Mouse (Mus musculus): ENCODE measurements around the gene L3mbtl1. TPM values are rescaled to one million over a fixed set of nuclear protein-coding genes. Genes with fewer than 3 reads are reported as not detected.
"Not testable (repeated sequence)": the region's sequence is repeated elsewhere in the genome, so short reads cannot be mapped to it uniquely, and the experiment has no call there.

L3mbtl1 gene
- 0.04 and 0.20 TPM in 2 replicates for total RNA-seq (2012; rRNA removed)
- polyA plus RNA-seq (2012; ENCODE audit: insufficient read depth in 1 of 2, insufficient read length in 2 of 2, low read depth in 1 of 2, low replicate concordance in 2 of 2, missing spikeins in 1 of 2), result under 1 TPM in 1 of 2 experiments, not detected in 1; 0.31 TPM

DNA sequence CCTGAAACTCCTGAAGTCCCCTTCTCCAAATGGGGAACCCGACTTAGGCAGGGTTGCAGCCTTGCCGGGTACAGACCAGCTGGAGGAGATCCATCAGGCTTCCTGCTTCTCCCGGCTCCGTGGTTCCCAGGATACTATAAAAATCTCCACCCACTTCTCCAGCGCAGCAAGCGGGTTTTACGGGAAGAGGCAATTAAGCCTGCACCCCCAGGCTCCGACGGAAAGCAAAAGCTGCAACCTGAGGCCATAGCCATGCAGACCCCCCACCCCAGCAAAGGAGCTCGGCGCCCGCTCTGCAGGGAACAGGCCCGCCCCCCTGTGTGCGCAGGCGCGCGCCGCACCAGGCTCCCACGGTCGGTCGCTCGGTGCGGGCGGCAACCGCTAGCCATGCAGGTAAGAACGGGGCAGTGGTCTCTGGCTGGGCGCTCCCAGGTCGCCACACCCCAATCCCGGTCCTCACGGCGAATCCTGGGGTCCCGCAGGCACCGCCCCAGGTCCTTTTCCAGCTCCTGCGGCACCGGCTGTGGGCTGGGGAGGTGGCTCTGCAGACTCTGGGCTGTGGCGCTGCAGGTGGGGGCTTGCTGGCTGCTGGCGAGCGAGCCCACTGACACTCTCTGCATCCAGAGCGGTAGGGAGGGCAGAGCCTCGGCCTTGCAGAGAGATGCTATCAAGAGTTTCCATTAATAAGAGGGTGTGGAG lies at the start of gene L3mbtl1:
Gene L3mbtl1 (plus strand): TSS at position 325 of the 699 bp plus-strand sequence.
- H3K9ac ChIP-seq (ENCODE audit: control insufficient read depth, low read depth, low read length, poor library complexity, severe bottlenecking), result no peak within 1 kb of the TSS
- TF ChIP-seq RCOR1 (IDR thresholded peaks at IDR 0.05; ENCODE audit: low read depth, low read length) (no peak), CHD1 (IDR thresholded peaks at IDR 0.05; ENCODE audit: low read depth, low read length) (no peak), ZNF384 (IDR thresholded peaks at IDR 0.05; ENCODE audit: low read depth, low read length) (no peak), EP300 (IDR thresholded peaks at IDR 0.05; ENCODE audit: low read depth in 1 of 2, low read length in 2 of 2) (no peak), GABPA (IDR thresholded peaks at IDR 0.05; ENCODE audit: low read depth, low read length) (no peak), SIN3A (IDR thresholded peaks at IDR 0.05; ENCODE audit: low read length) (no peak), ZMIZ1 (IDR thresholded peaks at IDR 0.05; ENCODE audit: low read depth, low read length) (no peak), CTCF (IDR thresholded peaks at IDR 0.05 in 2 of 3, conservative IDR thresholded peaks at IDR 0.05 in 1 of 3; ENCODE audit: control insufficient read depth in 1 of 3, insufficient read depth in 1 of 3, low read depth in 2 of 3, low read length in 3 of 3, poor library complexity in 1 of 3, severe bottlenecking in 1 of 3) (no peak), UBTF (IDR thresholded peaks at IDR 0.05; ENCODE audit: borderline replicate concordance, insufficient read depth, low read depth, low read length) (no peak), GATA1 (IDR thresholded peaks at IDR 0.05; ENCODE audit: low read depth, low read length) (no peak), TAL1 (IDR thresholded peaks at IDR 0.05; ENCODE audit: low read length) (no peak), NRF1 (IDR thresholded peaks at IDR 0.05; ENCODE audit: insufficient read depth, low read depth, low read length, poor library complexity, severe bottlenecking) (no peak), MAFK (IDR thresholded peaks at IDR 0.05; ENCODE audit: borderline replicate concordance, low read depth, low read length) (no peak), HCFC1 (IDR thresholded peaks at IDR 0.05; ENCODE audit: low read depth, low read length) (no peak)
- H3K4me1 ChIP-seq (ENCODE audit: control insufficient read depth in 1 of 2, insufficient read depth in 2 of 2, low read length in 2 of 2), result no peaks in the 10 kb centered on the region
- H3K79me2 ChIP-seq (ENCODE audit: control insufficient read depth, insufficient read depth, low read length, poor library complexity), result no peaks in the 10 kb centered on the region
- H3K9me3 ChIP-seq (replicated peaks; ENCODE audit: insufficient read depth, low read length), result no peaks in the 10 kb centered on the region
- no peak within 1 kb of the TSS for H3K27ac ChIP-seq (ENCODE audit: control insufficient read depth, low read depth, low read length)
- no peaks in the 10 kb centered on the region for H3K27me3 ChIP-seq (ENCODE audit: control insufficient read depth in 1 of 2, insufficient read depth in 2 of 2, low read length in 2 of 2)
- no peak within 1 kb of the TSS for H3K4me3 ChIP-seq (ENCODE audit: control insufficient read depth in 1 of 2, insufficient read depth in 1 of 2, low read depth in 2 of 2, low read length in 2 of 2)
- peaks cover 0 to 4% of the 10 kb centered on the region in 2 experiments; a peak in 1 of 4 replicates for H3K36me3 ChIP-seq (ENCODE audit: control insufficient read depth in 1 of 2, insufficient read depth in 2 of 2, low read length in 2 of 2)
- DNase-seq (ENCODE audit: low read depth, low spot score), result no peak

DNA sequence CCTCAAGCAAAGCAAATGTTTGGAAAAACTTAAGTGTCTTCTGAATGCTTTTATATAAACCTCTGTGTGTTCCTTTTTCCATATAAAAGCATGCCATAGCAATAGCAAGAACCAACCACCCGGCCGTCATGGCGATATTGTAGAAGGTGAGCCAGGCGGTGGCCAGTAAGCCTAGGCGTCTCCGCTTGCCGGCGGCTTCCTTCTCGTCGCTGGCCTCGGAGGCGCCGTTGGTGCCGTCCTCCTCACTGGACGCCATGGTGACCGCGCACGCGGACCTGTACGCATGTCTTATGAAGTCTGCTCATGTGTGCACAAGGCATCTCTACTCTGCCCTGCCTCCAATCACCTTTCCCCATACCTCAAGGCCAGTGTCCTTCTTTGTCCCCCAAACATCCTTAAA lies 44.0 kb upstream of the L3mbtl1 start:
- not testable (repeated sequence) for DNase-seq (ENCODE audit: low read depth, low spot score); H3K27me3 ChIP-seq (ENCODE audit: control insufficient read depth in 1 of 2, insufficient read depth in 2 of 2, low read length in 2 of 2); H3K4me3 ChIP-seq (ENCODE audit: control insufficient read depth in 1 of 2, insufficient read depth in 1 of 2, low read depth in 2 of 2, low read length in 2 of 2)

More for the DNA sequence above, 44.0 kb upstream of the L3mbtl1 start:
- not testable (repeated sequence) for H3K36me3 ChIP-seq (ENCODE audit: control insufficient read depth in 1 of 2, insufficient read depth in 2 of 2, low read length in 2 of 2); H3K9me3 ChIP-seq (replicated peaks; ENCODE audit: insufficient read depth, low read length); H3K9ac ChIP-seq (ENCODE audit: control insufficient read depth, low read depth, low read length, poor library complexity, severe bottlenecking); H3K27ac ChIP-seq (ENCODE audit: control insufficient read depth, low read depth, low read length); H3K79me2 ChIP-seq (ENCODE audit: control insufficient read depth, insufficient read depth, low read length, poor library complexity); H3K4me1 ChIP-seq (ENCODE audit: control insufficient read depth in 1 of 2, insufficient read depth in 2 of 2, low read length in 2 of 2)

Data from MEL (cell line).